Mouse (Mus musculus): ENCODE results near the gene Nek2. TPM values are rescaled to one million over a fixed set of nuclear protein-coding genes. Genes with fewer than 3 reads are reported as not detected.

Gene Nek2
- polyA plus RNA-seq, 1 experiment from 2014 or later, result 70.8 TPM

DNA sequence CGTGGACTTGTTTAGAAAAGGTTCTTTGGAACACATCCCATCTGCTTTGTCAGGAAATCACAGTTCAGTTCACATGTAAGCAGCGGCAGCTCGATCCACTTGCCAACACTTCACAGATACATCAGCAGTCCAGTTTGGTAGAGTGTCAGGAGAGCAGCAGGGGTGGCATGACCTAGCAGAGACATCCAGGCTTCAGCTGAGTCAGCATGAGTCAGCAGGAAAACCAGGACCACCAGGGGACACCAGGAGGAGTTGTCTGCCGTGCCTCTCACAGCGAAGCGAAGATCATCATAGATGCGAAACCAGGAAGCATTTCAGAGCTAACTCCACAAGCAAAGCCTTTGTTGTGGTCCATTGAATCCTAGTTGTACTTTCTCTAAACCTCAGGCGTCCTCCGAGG is 32.2 kb downstream of the Nek2 start:
- no peak for DNase-seq (ENCODE audit: extremely low spot score, low spot score)
- Histone ChIP-seq H3K4me3 (no peak overlapping the region), H3K4me1 (peaks cover 4% of the 10 kb centered on the region; the same call in 1 of the 2 replicates), H3K9me3 (no peaks in the 10 kb centered on the region), H3K36me3 (replicated peaks) (no peaks in the 10 kb centered on the region), H3K27ac (no peak overlapping the region), H3K27me3 (ENCODE audit: poor library complexity, severe bottlenecking) (no peaks in the 10 kb centered on the region)
- 89% methylated on average over 9 of the region's 9 CpGs for WGBS

- Histone ChIP-seq H3K4me1 (peaks cover 4% of the 10 kb centered on the region; the same call in 1 of the 2 replicates), H3K27me3 (ENCODE audit: poor library complexity, severe bottlenecking) (no peaks in the 10 kb centered on the region), H3K27ac (peak overlapping the region; percentile 60; the same call in 1 of the 2 replicates), H3K9me3 (no peaks in the 10 kb centered on the region), H3K4me3 (no peak overlapping the region), H3K36me3 (replicated peaks) (no peaks in the 10 kb centered on the region)
- DNase-seq (ENCODE audit: extremely low spot score, low spot score), result no peak
- WGBS, result 89% methylated on average over 5 of the region's 5 CpGs
These were observed 33.5 kb downstream of the Nek2 start for GRCm38 (mm10) chr1:191854716-191855115.

DNA sequence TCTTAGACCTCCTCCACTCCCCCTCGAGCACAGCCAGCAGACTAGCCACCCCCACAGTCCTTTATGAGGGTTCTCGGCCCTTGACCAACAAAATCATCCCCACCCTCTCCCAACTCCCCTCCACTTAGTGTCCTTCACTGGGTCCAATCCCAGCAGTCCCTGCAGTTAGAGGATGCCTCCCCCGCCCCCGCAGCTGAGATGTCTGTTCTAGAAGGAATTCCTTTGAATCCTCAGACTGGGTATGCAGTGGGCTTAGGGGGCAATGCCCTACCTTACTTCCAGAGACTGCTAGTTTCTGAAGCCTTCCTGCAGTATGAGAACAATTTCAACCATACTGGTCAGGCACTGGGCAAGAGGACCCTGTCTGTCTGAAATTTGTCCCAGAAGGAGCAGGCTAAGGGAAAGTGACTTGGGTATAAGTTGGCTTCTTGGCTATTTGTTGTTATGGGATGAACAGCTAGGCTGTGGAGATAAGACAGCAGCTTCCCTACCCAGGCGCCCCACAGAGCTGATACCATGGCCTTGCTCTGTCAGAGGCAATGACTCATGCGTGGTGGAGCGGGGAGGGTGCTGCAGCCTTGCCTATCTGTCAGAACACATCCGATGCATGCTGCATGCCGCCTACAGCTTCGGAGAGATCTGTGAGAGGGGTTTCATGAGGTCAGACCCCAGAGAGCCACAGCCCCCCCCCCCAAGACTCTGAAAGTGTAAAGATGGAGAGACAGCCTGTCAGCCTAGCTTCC is 34.1 kb downstream of the Nek2 start:
- Histone ChIP-seq H3K36me3 (replicated peaks) (no peaks in the 10 kb centered on the region), H3K27me3 (ENCODE audit: poor library complexity, severe bottlenecking) (no peaks in the 10 kb centered on the region), H3K27ac (peak overlapping the region; percentile 60; the same call in 1 of the 2 replicates), H3K4me3 (no peak overlapping the region), H3K9me3 (no peaks in the 10 kb centered on the region), H3K4me1 (peaks cover 4% of the 10 kb centered on the region; the same call in 1 of the 2 replicates)
- no peak for DNase-seq (ENCODE audit: extremely low spot score, low spot score)
- WGBS, result 83% methylated on average over 10 of the region's 10 CpGs

DNA sequence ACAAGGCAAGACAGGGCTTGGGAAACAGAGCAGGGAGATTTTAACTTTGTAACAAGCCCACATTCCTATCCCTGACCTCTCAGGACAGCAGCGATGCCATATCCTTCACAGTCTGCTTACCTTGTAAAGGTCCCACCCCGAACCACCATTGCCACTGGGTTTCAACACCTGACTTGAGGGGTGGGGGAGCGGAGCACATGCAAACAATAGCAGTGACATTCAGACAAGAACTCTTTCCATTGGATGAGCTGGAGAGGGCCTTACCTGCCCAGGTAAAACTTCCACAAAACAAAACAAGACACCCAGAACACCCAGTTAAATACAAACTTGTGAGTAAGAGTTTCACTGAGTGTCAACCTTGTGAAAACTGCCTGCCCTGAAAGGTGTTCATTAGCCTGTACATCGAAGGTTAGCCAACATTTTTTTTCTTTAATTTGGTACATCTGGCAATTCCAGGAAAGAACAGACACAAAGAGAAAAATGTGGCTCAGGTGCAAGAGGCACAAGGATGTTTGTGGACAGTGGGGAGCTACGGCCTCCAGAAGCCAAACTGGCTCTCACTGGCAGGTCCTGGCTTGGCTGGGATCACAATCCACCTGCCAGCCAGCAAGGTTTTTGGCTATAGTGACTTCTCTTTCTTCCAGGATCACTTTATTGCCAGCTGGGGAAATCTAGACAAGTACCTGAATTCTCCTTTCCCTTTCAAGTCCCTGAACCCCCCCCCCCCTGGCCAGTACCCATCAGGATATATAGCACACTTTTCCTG is 35.8 kb downstream of the Nek2 start:
- Histone ChIP-seq H3K4me1 (peaks cover 5% of the 10 kb centered on the region; the same call in 1 of the 2 replicates), H3K36me3 (replicated peaks) (no peaks in the 10 kb centered on the region), H3K4me3 (no peak overlapping the region), H3K9me3 (no peaks in the 10 kb centered on the region), H3K27me3 (ENCODE audit: poor library complexity, severe bottlenecking) (no peaks in the 10 kb centered on the region), H3K27ac (no peak overlapping the region)
- no peak for DNase-seq (ENCODE audit: extremely low spot score, low spot score)
- WGBS, result 83% methylated on average over 5 of the region's 5 CpGs

GRCm38 (mm10) chr1:191858136-191858535 is 36.9 kb downstream of the Nek2 start:
- Histone ChIP-seq H3K27me3 (ENCODE audit: poor library complexity, severe bottlenecking) (no peaks in the 10 kb centered on the region), H3K36me3 (replicated peaks) (no peaks in the 10 kb centered on the region), H3K4me3 (no peak overlapping the region), H3K4me1 (peaks cover 15% of the 10 kb centered on the region), H3K9me3 (no peaks in the 10 kb centered on the region), H3K27ac (no peak overlapping the region)
- no peak for DNase-seq (ENCODE audit: extremely low spot score, low spot score)

- Histone ChIP-seq H3K9me3 (no peaks in the 10 kb centered on the region), H3K4me3 (no peak overlapping the region), H3K36me3 (replicated peaks) (no peaks in the 10 kb centered on the region), H3K4me1 (peaks cover 24% of the 10 kb centered on the region), H3K27ac (no peak overlapping the region), H3K27me3 (ENCODE audit: poor library complexity, severe bottlenecking) (no peaks in the 10 kb centered on the region)
- 91% methylated on average over 3 of the region's 3 CpGs for WGBS
- no peak for DNase-seq (ENCODE audit: extremely low spot score, low spot score)
These were observed 38.6 kb downstream of the Nek2 start for GRCm38 (mm10) chr1:191859847-191860246.

- Histone ChIP-seq H3K27me3 (ENCODE audit: poor library complexity, severe bottlenecking) (no peaks in the 10 kb centered on the region), H3K36me3 (replicated peaks) (no peaks in the 10 kb centered on the region), H3K27ac (no peak overlapping the region), H3K4me3 (no peak overlapping the region), H3K9me3 (no peaks in the 10 kb centered on the region), H3K4me1 (peaks cover 20% of the 10 kb centered on the region)
- no peak for DNase-seq (ENCODE audit: extremely low spot score, low spot score)
- 88% methylated on average over 5 of the region's 5 CpGs for WGBS
These were observed 40.0 kb downstream of the Nek2 start for GRCm38 (mm10) chr1:191861247-191861646.

DNA sequence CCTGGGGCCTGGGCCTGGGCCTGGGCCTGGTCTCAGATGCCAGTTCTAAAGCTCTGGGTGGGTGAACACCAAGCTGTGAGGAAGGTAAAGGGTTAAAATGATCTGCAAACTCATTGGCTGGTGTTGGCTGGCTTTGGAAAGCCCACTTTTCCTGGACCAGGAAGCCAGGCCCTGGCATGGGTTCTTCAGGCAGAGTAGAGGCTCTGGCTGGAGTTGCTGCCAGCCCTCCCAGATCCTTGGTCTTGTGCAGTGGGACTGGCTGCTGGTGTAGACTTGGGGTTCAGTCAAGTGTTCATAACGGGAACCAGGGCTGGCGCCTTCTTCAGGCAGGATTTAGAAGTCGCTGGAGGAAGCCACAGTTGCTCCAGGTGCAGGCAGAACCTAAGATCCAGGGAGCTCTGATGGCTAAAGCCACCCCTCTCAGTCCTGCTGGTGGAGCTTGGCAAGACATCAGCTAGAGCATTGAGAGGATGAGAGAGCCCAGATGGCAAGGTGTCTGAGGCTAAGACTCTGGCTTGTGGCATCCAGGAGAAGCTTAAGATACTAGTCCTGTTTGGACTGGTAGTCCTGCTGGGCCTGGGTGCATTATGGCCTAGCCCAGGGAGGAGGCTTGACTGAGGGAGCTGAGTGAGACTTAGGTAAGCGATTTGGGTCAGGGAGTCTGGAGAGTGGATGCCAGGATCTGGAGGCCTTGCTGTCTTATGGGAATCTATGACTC is 42.7 kb downstream of the Nek2 start:
- H3K36me3 ChIP-seq (replicated peaks), result no peaks in the 10 kb centered on the region
- no peak overlapping the region for H3K4me3 ChIP-seq
- no peak overlapping the region for H3K27ac ChIP-seq
- no peak for DNase-seq (ENCODE audit: extremely low spot score, low spot score)
- H3K9me3 ChIP-seq, result no peaks in the 10 kb centered on the region
- H3K4me1 ChIP-seq, result peaks cover 20% of the 10 kb centered on the region
- H3K27me3 ChIP-seq (ENCODE audit: poor library complexity, severe bottlenecking), result no peaks in the 10 kb centered on the region
- 71% methylated on average over 4 of the region's 4 CpGs for WGBS

DNA sequence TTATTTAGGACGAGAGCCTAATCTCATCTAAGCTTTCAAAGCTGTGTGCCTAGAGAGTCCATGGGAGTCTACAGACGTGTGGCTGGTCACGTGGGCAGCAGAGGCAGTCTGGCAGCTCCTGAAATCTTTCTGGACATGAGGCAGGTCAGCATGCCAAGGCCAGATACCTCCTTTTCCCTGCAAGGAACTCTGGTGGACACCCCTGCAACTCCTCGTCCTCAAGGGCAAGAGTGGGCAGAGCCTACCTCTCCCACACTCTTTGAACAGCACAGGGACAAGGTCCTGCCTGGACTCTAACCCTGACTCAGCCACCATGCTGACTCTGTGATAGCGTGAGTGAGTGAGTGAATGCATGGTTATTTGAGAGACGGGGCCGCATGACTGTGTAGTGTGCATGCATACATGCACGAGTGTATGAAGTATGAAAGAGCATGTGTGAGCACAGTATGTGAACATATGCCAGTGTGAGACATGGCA is 43.3 kb downstream of the Nek2 start:
- H3K4me3 ChIP-seq, result no peak overlapping the region
- H3K4me1 ChIP-seq, result peaks cover 20% of the 10 kb centered on the region
- WGBS, result 85% methylated on average over 8 of the region's 8 CpGs
- H3K27ac ChIP-seq, result no peak overlapping the region
- H3K27me3 ChIP-seq (ENCODE audit: poor library complexity, severe bottlenecking), result no peaks in the 10 kb centered on the region
- no peaks in the 10 kb centered on the region for H3K36me3 ChIP-seq (replicated peaks)
- DNase-seq (ENCODE audit: extremely low spot score, low spot score), result no peak
- no peaks in the 10 kb centered on the region for H3K9me3 ChIP-seq

DNA sequence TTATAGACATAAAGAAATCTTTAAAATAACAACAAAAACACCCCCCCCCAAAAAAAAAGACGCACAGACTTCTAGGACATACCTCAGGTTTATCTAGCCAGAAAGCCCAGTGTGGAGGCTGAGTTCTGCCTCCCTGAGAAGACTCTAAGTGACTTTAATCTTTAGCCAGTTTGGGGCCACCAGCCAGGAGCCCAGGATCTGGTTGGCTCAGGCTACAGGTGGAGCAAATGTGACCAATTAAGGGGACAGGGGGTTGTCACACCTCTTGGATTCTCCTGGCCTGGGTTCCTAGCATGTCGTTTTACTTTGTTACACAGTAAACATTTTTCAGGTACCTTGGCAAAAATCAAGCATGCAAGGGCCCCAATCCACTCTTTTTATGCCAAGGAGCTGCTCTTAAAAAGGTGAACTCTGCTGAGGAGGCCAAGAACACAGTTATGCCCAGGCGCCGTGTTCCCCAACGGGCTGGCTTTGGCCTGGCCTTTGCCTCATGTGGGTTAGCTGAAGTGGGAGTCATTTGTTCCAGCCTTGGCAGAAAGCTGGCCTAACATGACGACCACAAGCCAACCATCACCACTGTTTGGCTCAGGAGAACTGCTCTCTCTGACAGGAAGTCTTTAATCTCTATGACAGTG is 50.9 kb downstream of the Nek2 start:
- WGBS, result 85% methylated on average over 6 of the region's 6 CpGs
- no peaks in the 10 kb centered on the region for H3K36me3 ChIP-seq (replicated peaks)
- H3K27me3 ChIP-seq (ENCODE audit: poor library complexity, severe bottlenecking), result no peaks in the 10 kb centered on the region
- H3K9me3 ChIP-seq, result no peaks in the 10 kb centered on the region
- no peak for DNase-seq (ENCODE audit: extremely low spot score, low spot score)
- no peak overlapping the region for H3K4me3 ChIP-seq
- 0 out of 2 replicates have a peak, but pooled peaks cover 6% of the 10 kb centered on the region for H3K4me1 ChIP-seq
- no peak overlapping the region for H3K27ac ChIP-seq

- Histone ChIP-seq H3K4me1 (peaks cover 21% of the 10 kb centered on the region), H3K27me3 (ENCODE audit: poor library complexity, severe bottlenecking) (no peaks in the 10 kb centered on the region), H3K36me3 (replicated peaks) (no peaks in the 10 kb centered on the region), H3K27ac (no peak overlapping the region), H3K4me3 (no peak overlapping the region), H3K9me3 (no peaks in the 10 kb centered on the region)
- DNase-seq (ENCODE audit: extremely low spot score, low spot score), result no peak
- WGBS, result 89% methylated on average over 7 of the region's 7 CpGs
These were observed 53.8 kb downstream of the Nek2 start for GRCm38 (mm10) chr1:191875006-191875405.

DNA sequence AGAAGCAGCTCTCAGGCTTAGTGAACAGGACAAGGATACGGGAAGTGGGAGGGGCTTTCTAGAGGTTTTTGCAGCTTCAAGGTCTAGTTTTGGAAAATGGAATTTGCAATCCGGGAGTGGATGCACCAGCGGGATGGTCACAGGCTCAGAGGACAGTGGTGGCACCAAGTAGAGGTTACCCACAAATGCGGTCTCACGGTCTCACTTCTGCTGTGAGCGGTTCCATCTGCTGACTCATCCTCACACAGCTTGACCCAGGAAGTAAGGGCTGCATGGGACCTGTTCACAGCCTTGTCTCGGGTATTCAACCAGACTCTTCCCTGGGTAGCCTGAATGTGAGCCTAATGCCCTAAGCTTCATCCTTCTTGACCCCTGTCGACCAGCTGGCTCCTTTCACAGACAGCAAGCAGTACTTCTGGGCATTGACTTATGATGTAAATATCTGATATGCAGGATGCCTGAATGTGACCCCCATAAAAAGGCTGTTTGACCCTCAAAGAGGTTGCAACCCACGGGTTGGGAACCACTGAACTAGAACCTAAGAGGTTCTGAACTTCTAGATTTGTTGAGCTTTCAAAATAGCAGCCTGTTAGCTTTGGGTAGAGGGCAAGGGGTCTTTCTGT is 54.5 kb downstream of the Nek2 start:
- H3K4me1 ChIP-seq, result peaks cover 21% of the 10 kb centered on the region
- no peak overlapping the region for H3K4me3 ChIP-seq
- no peaks in the 10 kb centered on the region for H3K9me3 ChIP-seq
- no peaks in the 10 kb centered on the region for H3K27me3 ChIP-seq (ENCODE audit: poor library complexity, severe bottlenecking)
- no peak for DNase-seq (ENCODE audit: extremely low spot score, low spot score)
- no peak overlapping the region for H3K27ac ChIP-seq
- no peaks in the 10 kb centered on the region for H3K36me3 ChIP-seq (replicated peaks)
- WGBS, result 81% methylated on average over 9 of the region's 9 CpGs

Measured in forebrain, embryonic 10.5 days (tissue).